Mouse (Mus musculus) megakaryocyte progenitor cell, adult 5-6 weeks (primary cell): ENCODE data around the gene Gapdhs. TPM values are rescaled to one million over a fixed set of nuclear protein-coding genes. Genes with fewer than 3 reads are reported as not detected.
"Not testable (repeated sequence)": the region's sequence is repeated elsewhere in the genome, so short reads cannot be mapped to it uniquely, and the experiment has no call there.

Experiments
- ATAC-seq: replicated peaks from 2 replicates; pipeline ENCODE4 v1.8.0; 2016; ENCODE audit warnings: mild to moderate bottlenecking, moderate TSS enrichment, inconsistent platforms; ENCODE audit not compliant: poor library complexity
- total RNA-seq, 2 experiments: library from RNA; stranded (forward) in 1 of 2; stranded (reverse) in 1 of 2; fragments of 157-497, 149-512 nt in 1 of 2; fragments of 200-1000 nt in 1 of 2; gene quantifications; 2 replicates each; pipeline versions ENCODE4 v1.2.3 to v1.2.4; 2015 to 2017

Gapdhs gene
- total RNA-seq, 2 experiments from 2014 or later: not detected

DNA sequence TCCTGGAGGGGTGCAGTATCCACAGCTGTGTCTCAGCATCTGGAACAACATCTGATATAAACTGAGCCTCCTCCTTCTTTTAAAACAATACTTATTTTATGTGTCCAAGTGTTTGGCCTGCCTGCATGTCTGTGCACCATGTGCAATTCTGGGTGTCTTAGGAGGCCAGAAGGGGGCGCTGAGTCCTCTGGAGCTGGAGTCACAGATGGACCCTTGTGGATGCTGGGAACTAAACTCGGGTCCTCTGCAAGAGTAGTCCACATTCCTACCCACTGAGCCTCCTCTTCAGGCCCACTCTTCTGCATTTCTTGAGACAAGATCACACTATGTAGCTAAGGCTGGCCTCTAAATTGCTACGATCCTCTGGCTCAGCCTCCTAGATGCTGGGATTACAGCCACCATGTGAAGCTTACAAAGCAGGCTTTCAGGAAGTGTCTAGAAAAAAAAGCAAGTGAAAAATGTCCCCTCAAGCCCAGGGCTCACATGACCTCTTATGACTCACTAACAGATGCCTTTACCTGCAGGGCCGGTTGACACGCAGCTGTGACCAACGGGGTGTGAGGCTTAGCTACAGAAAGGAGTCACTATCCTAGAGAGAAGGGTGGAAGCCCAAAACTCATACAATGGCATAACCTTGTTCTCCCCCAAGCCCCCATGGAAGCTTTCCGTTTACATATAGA, 4.2 kb upstream of the Gapdhs start:
- no peak for ATAC-seq

DNA sequence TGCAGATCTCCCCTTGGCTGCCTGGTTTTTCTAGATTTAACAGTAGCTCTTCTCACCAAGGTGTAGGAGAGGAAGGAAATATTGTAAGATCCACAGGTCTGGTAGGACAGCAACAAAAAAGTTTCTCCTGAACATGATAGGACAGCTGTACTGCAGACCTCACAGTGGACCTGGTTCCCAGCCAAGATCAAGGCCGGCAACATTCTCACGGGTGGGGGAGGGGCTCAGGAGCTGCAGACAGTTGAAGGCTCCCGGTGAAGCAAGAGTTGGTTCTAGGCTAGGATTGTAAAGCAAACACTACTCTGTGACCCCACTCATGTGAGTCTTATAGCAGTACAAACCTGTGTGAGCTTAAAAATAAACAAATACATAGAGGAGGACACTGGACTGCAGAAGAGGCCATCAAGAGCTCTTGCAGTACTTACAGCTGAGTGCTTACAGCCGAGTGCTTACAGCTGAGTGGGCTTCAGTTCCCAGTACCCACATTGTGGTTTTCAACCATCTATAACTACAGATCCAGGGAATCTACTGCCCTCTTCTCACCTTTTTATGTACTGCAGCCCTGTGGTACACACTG, 629 bp upstream of the Gapdhs start:
- peak; percentile 51 for ATAC-seq

DNA sequence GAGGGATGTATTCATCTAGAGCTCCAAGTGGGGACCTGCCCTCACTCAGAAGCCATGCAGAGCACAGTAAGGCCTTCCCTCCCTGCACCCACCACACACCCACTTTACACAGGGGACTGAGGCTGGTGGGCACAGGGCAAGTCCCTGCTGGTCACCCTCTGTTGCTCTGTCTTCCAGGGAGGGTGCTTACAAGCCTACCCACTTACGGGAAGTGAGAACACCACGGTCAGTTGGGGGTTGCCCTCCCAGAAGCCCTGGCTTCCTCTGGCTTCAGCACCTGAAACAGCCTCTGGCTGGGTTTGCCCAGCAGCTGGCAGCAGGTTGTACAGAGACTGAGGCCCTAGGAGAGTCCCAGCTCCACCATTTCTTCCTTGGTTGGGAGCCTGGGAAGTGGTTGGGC, 911 bp downstream of the Gapdhs start:
- peak; percentile 64 for ATAC-seq

DNA sequence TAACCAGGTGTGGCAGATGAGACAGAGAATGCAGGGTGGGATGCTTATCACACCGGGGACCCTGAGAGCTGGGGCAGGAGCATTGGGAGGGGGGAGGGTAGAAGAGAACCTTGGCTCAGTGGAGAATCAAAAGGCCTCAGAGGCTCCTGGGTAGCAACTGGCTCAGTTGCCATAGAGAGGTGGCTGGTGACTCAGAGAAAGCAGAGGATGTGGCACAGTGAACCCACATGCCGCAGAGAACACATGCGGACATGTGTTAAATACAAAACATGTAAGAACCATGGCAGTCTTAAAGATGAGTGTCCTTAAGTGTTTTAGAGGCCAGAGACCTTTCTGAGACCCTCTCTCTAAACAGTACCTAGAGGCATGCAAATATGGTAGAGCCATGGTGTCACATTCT, 7.3 kb downstream of the Gapdhs start:
- ATAC-seq: no peak

DNA sequence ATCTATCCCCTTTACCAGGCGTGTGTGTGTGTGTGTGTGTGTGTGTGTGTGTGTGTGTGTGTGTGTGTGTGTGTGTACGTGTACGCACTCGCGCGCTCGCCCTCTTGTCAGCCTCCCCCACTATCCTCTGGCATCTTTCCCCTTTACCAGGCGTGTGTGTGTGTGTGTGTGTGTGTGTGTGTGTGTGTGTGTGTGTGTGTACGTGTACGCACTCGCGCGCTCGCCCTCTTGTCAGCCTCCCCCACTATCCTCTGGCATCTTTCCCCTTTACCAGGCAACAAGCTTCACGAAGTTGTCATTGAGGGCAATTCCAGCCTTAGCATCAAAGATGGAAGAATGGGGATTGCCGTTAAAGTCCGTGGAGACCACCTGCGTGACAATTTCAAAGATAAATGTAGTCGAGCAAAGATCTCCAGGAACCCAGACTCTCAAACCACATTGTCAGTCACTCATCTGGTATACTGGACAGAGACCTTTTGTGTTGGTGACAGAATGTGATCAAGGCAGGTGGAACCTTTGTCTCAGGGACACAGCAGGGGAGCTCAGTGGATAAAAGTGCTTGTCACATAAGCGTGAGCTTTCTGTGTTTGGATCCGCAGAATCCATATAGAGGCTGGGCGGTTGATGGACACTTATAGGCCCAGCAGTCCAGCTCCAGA, 13.3 kb downstream of the Gapdhs start:
- ATAC-seq: not testable (repeated sequence)

DNA sequence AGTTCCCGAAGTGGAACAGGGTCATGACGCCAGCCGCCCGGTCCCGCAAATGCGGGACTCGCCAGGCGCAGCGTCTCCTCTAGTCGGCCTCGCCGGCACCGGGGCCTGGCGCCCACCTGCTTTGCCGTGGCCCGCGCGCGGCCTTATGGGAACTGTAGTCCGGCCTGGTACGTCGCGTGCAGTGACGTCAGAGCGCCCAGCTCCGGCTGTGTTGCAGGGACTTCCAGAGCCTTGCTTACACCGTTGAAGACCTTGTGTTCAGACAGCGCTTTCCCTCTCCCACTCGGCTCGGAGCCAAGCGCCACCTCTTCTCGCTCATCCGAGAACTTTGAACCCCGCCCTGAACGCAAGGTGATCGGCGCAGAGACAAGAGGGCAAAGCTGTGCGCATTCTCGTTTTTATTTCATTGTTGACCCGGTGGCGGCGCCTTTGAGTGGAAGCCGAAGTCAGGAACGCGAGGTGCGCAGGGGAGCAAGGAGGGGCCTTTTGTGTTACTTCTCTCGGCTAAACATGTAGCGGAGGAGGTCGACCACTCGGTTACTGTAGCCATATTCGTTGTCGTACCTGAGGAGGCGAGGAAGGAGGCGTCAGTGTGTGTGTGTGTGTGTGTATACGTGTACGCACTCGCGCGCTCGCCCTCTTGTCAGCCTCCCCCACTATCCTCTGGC, 14.0 kb downstream of the Gapdhs start, which contains the start of gene Tmem147:
TSS of gene Tmem147 (minus strand) at position 145 of the 668 bp plus-strand sequence.
- peak; percentile 87 for ATAC-seq

DNA sequence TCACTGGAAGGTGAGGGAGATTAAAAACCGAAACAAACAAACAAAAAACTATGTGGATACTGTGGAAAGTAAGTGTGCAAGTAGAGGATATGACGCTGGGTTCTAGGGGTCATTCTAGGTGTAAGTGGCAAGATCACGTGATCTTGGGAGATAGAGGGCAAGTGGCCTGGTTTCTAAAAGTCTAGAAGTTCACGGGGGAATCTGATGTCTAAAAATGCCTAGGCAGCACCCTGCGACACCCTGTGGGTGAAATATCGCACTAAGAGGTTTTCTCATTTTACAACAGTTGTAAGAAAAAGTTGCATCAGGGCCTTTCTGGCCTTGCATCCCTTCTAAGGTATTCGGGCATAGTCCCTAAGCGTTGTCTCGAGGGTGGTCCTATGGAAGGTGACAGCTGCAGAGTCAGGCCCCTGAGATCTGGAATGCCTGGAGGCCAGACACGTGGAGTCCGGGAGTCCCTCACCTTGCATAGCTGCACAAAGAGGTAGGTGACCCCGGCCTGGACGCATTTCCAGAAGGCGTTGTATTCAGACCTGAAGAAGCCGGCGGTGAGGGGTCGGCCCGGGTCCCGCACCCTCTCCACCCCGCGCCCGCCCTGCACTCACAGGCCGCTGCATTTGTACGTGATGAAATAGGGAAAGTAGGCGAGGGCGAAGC, 14.6 kb downstream of the Gapdhs start:
- ATAC-seq: no peak

DNA sequence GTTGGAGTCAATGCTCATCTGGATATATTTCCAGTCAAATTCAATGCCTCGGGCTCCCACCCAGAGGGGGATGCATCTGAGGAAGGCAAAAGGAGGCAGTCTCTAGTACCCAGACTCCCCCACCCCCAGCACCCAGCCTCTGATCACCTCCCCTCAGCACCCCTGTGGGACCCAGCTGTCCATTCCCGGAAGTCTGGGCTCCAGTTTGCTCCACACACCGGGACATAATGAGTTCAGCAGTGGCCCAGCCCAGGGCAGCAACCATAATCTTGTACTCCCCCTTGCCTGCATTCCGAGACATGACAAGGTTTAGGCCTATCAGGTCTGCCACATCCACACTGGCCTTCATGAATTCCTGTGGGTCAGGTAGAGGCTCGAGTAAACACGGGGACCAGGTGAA, 15.3 kb downstream of the Gapdhs start:
- ATAC-seq: no peak

DNA sequence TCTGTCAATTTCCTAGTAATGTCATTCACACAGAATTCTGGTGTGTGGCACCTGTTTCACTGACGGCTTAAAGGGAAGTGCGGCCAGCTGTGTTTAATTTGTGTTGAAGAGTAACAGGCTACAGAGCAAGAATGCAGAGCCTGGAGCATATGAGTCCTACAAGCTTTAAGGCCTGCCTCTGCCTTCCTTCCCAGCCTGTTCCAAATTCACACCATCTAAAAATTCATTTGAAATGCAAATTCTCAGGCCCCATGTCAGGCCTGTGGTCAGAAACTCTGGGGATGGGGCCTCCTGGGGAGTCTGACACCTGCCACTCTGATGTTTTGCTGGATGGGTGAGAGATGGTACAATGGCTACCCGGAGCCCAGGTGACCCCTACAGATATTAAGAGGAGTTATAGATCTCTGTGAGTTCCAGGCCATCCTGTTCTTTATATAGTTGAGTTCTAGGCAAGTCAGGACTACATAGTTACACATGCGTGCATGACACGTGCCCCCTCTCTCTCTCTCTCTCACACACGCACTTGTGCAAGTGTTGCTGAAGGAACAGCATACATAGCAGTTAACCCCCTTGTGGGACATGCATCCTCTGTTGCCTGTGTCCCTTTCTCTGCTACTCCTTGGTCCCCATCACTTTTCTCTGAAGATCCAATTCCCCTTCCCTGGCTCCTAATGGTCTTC, 20.1 kb downstream of the Gapdhs start:
- no peak for ATAC-seq

DNA sequence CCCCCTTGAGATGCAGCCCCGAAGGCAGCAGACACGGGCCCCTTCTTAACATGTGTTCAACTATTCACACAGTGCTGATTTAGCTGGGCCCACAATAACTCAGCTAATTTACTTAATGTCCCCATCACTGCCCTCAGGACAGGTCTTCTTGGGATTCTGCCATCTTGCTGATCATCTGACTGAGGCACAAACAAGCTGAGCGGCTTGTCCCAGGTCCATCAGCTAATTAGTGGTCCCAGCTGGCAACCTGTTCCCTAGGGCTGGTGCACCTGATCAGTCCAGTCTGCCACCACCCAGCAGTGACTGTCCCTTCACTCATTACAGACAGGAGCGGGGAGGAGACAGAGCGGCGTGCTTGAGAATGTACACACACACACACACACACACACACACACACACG, 22.2 kb downstream of the Gapdhs start:
- ATAC-seq: no peak

DNA sequence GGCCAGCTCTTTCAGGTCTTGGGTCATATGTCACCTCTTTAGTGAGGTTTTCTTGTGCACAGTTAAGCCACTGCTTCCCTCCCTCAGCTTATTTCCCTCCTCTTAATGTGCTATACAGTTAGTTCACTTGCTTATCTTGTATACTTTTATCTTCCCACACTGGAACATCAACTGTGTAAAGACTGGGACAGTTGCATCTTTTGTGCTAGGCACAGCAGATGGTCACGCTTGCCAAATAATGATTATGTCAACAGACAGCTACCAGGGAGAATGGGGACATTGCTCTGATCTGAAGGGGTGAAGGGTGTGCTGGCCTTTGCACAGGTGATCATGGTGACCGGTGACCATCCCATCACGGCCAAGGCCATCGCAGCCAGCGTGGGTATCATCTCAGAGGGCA, 23.8 kb downstream of the Gapdhs start:
- ATAC-seq: no peak

DNA sequence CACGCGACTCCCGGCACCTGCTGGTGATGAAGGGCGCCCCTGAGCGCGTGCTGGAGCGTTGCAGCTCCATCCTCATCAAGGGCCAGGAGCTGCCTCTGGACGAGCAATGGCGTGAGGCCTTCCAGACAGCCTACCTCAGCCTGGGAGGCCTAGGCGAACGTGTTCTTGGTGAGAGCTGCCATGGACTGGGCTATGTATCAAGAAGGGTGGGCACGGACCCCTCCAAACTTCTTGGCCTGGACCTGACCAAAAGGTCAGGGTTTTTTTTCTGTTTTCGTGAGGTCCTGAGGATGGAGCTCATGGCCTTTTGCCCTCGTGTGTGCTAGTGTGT, 25.8 kb downstream of the Gapdhs start:
- no peak for ATAC-seq

DNA sequence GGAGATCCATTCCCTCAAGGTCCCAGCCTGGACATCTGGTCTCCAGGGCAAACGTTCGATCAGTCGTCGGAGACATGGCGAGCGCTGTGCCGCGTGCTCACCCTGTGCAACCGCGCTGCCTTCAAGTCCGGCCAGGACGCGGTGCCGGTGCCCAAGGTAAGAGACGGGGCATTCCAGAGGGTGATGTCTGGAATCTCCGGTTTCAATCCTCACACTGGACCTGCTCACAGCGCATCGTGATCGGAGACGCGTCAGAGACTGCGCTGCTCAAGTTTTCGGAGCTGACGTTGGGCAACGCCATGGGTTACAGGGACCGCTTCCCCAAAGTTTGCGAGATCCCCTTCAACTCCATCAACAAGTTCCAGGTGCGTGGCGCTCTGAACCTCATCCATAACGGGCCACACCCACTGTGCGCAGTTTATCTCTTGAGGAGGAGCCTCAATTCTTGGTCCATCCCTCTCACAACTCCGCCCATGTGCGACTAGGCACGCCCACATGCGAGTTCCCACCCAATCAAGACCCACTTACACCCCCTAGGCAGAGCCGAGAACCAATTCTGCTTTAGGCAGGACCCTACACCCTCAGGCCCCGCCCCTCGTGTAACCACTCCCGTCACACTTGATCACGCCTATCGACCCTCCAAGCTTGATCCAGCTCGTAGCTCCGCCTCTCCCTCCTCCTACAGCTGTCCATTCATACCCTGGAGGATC, 26.3 kb downstream of the Gapdhs start:
- peak; percentile 96 for ATAC-seq

DNA sequence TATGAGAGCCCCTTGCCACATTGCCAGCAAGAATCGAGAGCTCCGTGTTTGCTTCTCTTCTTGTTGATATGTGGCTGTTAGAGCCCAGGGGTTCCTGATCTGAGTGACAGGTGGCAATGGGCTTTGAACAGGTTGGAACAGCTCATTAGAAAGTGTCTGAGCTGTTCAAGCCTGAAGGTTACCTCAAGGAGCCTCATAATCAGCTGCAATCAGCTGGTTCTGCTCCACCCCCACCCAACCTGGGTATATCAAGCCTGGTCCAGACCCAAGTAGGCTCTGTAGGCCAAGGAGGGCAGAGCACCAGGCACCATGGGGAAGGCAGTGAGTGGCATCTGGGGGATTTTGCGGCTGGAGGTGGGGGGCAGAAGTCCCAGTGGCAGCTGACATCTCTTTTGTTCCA, 31.5 kb downstream of the Gapdhs start, which contains the start of gene Atp4a:
TSS of gene Atp4a (plus strand) at position 268 of the 400 bp plus-strand sequence.
- ATAC-seq: no peak

DNA sequence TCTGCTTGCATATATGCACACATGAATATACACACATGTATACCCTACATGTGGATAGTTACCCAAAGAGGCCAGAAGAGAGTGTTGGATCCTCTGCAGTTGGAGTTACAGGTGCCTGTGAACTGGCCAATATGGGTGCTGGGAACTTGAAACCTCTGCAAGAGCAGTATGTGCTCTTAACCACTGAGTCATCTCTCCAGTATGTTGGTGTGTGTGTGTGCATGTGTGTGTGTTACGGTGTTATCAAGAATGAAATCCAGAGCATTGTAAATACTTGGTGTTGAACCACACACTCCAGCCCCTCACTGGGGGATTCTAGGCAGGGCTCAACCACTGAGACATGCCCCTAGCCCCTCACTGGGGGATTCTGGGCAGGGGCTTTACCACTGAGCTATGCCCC, 36.0 kb downstream of the Gapdhs start:
- no peak for ATAC-seq

DNA sequence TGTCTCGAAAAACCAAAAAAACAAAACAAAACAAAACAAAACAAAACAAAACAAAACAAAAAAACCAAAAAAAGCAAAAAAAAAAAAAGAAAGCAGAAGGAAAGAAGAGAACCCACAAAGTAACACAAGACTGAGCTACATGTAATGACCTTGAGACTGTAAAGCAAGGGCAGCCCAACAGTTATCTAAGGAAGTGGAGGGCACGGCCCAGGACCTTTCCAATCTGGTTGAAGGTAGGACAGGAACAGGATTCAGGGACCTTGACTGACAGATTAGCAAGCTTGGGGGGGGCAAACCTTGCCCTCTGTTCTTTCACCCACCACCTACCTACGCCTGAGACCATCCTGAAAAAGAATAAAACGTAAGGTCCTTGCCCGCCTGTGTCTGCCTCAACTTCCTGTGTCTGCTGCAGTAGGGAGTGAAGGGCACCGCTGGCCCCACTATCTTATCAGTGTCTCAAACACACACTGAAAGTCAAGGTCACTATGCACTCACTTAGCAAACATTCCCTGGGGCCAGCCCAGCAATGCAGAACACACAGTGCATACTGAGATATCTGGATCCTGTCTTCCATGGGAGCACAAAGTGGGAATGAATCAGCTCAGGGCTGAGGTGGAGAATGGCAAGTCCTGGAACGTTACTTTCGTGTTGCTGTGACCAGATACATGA, 37.1 kb downstream of the Gapdhs start:
- peak; percentile 73 for ATAC-seq

DNA sequence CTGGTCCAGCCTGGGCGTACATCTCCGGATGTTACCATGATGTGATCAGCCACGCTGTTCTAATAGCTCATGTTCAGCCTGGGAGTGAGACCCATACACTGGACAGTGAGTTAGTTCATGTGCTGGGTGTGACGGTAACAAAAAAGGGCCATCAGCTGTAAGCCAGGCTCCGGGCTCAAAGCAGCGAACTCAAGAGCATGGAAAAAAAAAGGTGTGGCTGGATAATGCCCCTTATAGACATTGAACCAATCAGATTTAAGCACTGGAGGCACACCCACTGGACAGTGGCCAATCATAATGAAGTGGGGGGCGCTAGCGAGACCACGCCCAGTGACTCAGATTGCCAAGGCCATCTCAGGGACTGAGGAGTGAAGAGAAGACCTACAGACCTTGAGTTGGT, 44.9 kb downstream of the Gapdhs start, which contains the start of gene 2200002J24Rik:
TSS of gene 2200002J24Rik (plus strand) at position 338 of the 400 bp plus-strand sequence.
- peak; percentile 69 for ATAC-seq

DNA sequence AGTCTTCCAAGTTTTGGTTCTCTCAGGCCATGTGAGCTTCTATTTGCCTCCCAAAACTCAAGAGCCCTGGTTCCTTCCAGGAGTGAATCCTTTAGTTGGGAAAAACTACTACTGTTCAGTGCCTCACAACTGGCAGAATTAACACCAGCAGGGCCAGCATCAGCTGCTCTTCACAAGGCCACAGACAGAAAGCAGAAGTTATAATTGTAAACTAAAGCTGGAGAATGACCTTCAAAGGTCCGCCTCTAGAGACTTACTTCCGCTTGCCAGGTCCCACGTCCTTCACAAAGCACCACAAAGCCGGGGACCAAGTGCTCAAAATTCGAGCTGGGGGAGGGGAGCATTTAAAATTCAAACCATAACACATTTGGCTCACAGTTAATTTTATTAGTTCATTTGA, 45.4 kb downstream of the Gapdhs start:
- ATAC-seq: peak; percentile 93

DNA sequence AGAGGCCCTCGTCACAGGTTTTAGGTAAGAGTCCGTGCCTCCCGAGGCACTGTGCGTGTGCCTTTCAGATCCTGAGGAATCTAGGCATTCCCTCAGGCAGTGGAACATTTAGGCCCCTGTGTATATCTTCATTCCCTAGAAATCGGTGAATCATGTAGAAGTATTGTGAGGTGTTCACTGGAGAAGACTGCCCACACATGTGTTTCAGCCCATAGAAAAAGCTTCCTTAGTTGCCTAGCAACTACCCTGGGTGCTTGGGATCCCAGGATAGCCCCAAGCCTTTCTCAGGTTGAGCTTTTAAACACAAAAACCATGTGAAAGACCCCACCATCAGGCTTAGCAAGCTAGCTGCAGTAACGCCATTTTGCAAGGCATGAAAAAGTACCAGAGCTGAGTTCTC, 55.2 kb downstream of the Gapdhs start:
- ATAC-seq: no peak
